Mouse (Mus musculus): ENCODE results near the gene Clic1. TPM values are rescaled to one million over a fixed set of nuclear protein-coding genes. Genes with fewer than 3 reads are reported as not detected.

The Clic1 gene
- polyA plus RNA-seq, 1 experiment, result 28.5 TPM

Other genes starting within 250 kb of the Clic1 start
- gene Cyp21a1, start 245.4 kb upstream of the Clic1 start, polyA plus RNA-seq (2012; rRNA removed), result 0.04 TPM in 1 of 2 replicates, not detected in the other
- gene Stk19, start 213.0 kb upstream of the Clic1 start, polyA plus RNA-seq (2012; rRNA removed), result 71.8 and 77.6 TPM in 2 replicates
- 47.3 and 56.4 TPM in 2 replicates for gene Dxo, start 212.9 kb upstream of the Clic1 start, polyA plus RNA-seq (2012; rRNA removed)
- 72.8 and 77.5 TPM in 2 replicates for gene Skiv2l, start 199.8 kb upstream of the Clic1 start, polyA plus RNA-seq (2012; rRNA removed)
- gene Nelfe, start 199.6 kb upstream of the Clic1 start, polyA plus RNA-seq (2012; rRNA removed), result 60.8 and 66.2 TPM in 2 replicates
- 0.29 and 0.44 TPM in 2 replicates for gene Cfb, start 187.4 kb upstream of the Clic1 start, polyA plus RNA-seq (2012; rRNA removed)
- gene Zbtb12, start 170.5 kb upstream of the Clic1 start, polyA plus RNA-seq (2012; rRNA removed), result 7.5 and 8.8 TPM in 2 replicates
- gene Gm20547, start 167.9 kb upstream of the Clic1 start, polyA plus RNA-seq (2012; rRNA removed), result 0.08 TPM in 1 of 2 replicates, not detected in the other
- gene C2, start 151.7 kb upstream of the Clic1 start, polyA plus RNA-seq (2012; rRNA removed), result 2.9 and 3.2 TPM in 2 replicates
- 268 and 290 TPM in 2 replicates for gene Ehmt2, start 151.5 kb upstream of the Clic1 start, polyA plus RNA-seq (2012; rRNA removed)
- 0.27 and 0.38 TPM in 2 replicates for gene Slc44a4, start 135.5 kb upstream of the Clic1 start, polyA plus RNA-seq (2012; rRNA removed)
- 48.7 and 53.6 TPM in 2 replicates for gene Neu1, start 118.7 kb upstream of the Clic1 start, polyA plus RNA-seq (2012; rRNA removed)
- 10.9 and 13.4 TPM in 2 replicates for gene Hspa1b, start 90.7 kb upstream of the Clic1 start, polyA plus RNA-seq (2012; rRNA removed)
- gene Gm20481, start 80.1 kb upstream of the Clic1 start, polyA plus RNA-seq (2012; rRNA removed), result 0.20 TPM in 1 of 2 replicates, not detected in the other
- 13.8 and 14.6 TPM in 2 replicates for gene Hspa1a, start 77.8 kb upstream of the Clic1 start, polyA plus RNA-seq (2012; rRNA removed)
- gene Hspa1l, start 77.3 kb upstream of the Clic1 start, polyA plus RNA-seq (2012; rRNA removed), result 0.40 and 0.74 TPM in 2 replicates
- 43.9 and 49.7 TPM in 2 replicates for gene Lsm2, start 68.1 kb upstream of the Clic1 start, polyA plus RNA-seq (2012; rRNA removed)
- gene Vars, start 49.0 kb upstream of the Clic1 start, polyA plus RNA-seq (2012; rRNA removed), result 48.2 and 55.1 TPM in 2 replicates
- gene Vwa7, start 33.4 kb upstream of the Clic1 start, polyA plus RNA-seq (2012; rRNA removed), result 0.48 and 0.59 TPM in 2 replicates
- gene Sapcd1, start 21.9 kb upstream of the Clic1 start, polyA plus RNA-seq (2012; rRNA removed), result 1.5 and 2.6 TPM in 2 replicates
- 1.5 and 2.0 TPM in 2 replicates for gene Msh5, start 3.2 kb upstream of the Clic1 start, polyA plus RNA-seq (2012; rRNA removed)
- gene Ddah2, start 9.1 kb downstream of the Clic1 start, polyA plus RNA-seq (2012; rRNA removed), result 40.8 and 42.8 TPM in 2 replicates
- not detected in 2 replicates for gene Ly6g6c, start 15.4 kb downstream of the Clic1 start, polyA plus RNA-seq (2012; rRNA removed)
- gene Mpig6b, start 16.2 kb downstream of the Clic1 start, polyA plus RNA-seq (2012; rRNA removed), result 0.04 TPM in 2 replicates
- 65.5 and 71.7 TPM in 2 replicates for gene Ly6g6e, start 26.9 kb downstream of the Clic1 start, polyA plus RNA-seq (2012; rRNA removed)
- gene Ly6g6d, start 28.1 kb downstream of the Clic1 start, polyA plus RNA-seq (2012; rRNA removed), result 2.3 and 2.9 TPM in 2 replicates
- gene Ly6g6f, start 35.6 kb downstream of the Clic1 start, polyA plus RNA-seq (2012; rRNA removed), result 0.10 and 0.27 TPM in 2 replicates
- gene Abhd16a, start 39.3 kb downstream of the Clic1 start, polyA plus RNA-seq (2012; rRNA removed), result 144 and 159 TPM in 2 replicates
- gene Ly6g5c, start 58.3 kb downstream of the Clic1 start, polyA plus RNA-seq (2012; rRNA removed), result 0.38 TPM in 1 of 2 replicates, not detected in the other
- 1.2 and 2.0 TPM in 2 replicates for gene Ly6g5b, start 65.5 kb downstream of the Clic1 start, polyA plus RNA-seq (2012; rRNA removed)
- 18.9 and 20.2 TPM in 2 replicates for gene Gpank1, start 71.5 kb downstream of the Clic1 start, polyA plus RNA-seq (2012; rRNA removed)
- gene Csnk2b, start 72.1 kb downstream of the Clic1 start, polyA plus RNA-seq (2012; rRNA removed), result 173 and 179 TPM in 2 replicates
- gene D17H6S53E, start 76.4 kb downstream of the Clic1 start, polyA plus RNA-seq (2012; rRNA removed), result 8.2 and 9.1 TPM in 2 replicates
- 0.40 and 0.78 TPM in 2 replicates for gene Apom, start 82.1 kb downstream of the Clic1 start, polyA plus RNA-seq (2012; rRNA removed)
- 199 and 213 TPM in 2 replicates for gene Bag6, start 85.2 kb downstream of the Clic1 start, polyA plus RNA-seq (2012; rRNA removed)
- gene Prrc2a, start 114.9 kb downstream of the Clic1 start, polyA plus RNA-seq (2012; rRNA removed), result 261 and 306 TPM in 2 replicates
- 11.2 and 17.2 TPM in 2 replicates for gene Aif1, start 126.1 kb downstream of the Clic1 start, polyA plus RNA-seq (2012; rRNA removed)
- 14.3 and 20.7 TPM in 2 replicates for gene Lst1, start 138.5 kb downstream of the Clic1 start, polyA plus RNA-seq (2012; rRNA removed)
- gene Ltb, start 144.5 kb downstream of the Clic1 start, polyA plus RNA-seq (2012; rRNA removed), result 0.78 and 0.88 TPM in 2 replicates
- 0.11 and 0.14 TPM in 2 replicates for gene Tnf, start 152.0 kb downstream of the Clic1 start, polyA plus RNA-seq (2012; rRNA removed)
- gene Lta, start 155.4 kb downstream of the Clic1 start, polyA plus RNA-seq (2012; rRNA removed), result 0.06 and 0.17 TPM in 2 replicates
- gene Gm16181, start 170.9 kb downstream of the Clic1 start, polyA plus RNA-seq (2012; rRNA removed), result not detected in 2 replicates
- 665 and 695 TPM in 2 replicates for gene Atp6v1g2, start 183.7 kb downstream of the Clic1 start, polyA plus RNA-seq (2012; rRNA removed)
- 13.7 and 15.1 TPM in 2 replicates for gene Nfkbil1, start 185.8 kb downstream of the Clic1 start, polyA plus RNA-seq (2012; rRNA removed)
- 438 and 444 TPM in 2 replicates for gene Ddx39b, start 191.8 kb downstream of the Clic1 start, polyA plus RNA-seq (2012; rRNA removed)
- 66.1 and 69.2 TPM in 2 replicates for gene H2-D1, start 212.8 kb downstream of the Clic1 start, polyA plus RNA-seq (2012; rRNA removed)

Data from frontal cortex, adult 2 months (tissue).